Mouse (Mus musculus) heart, embryonic 12.5 days (tissue): ENCODE measurements at regions not wholly inside any gene's neighbourhood (a gene's known extent, or its start where the extent isn't known, plus 50 kb on each side); places are given as distances from the start of the nearest gene placed in this dataset.

Source experiments
- ATAC-seq: fragments of 200-750 bp; cut with Nextera tagmentation; 2 replicates; pipeline ENCODE4 v1.8.0; 2017; ENCODE audit warnings: moderate TSS enrichment, moderate library complexity; ENCODE audit not compliant: insufficient number of reproducible peaks, low FRiP score
- H3K27ac ChIP-seq: fragments of 300-500 bp; sonication (generic); 2 replicates; pipeline ENCODE4 v1.5.1; 2016; ENCODE audit warnings: mild to moderate bottlenecking, moderate library complexity; ENCODE audit not compliant: poor library complexity, severe bottlenecking
- H3K27me3 ChIP-seq: fragments of 300-500 bp; sonication (generic); replicated peaks from 2 replicates; pipeline ENCODE4 v1.6.1; 2016; ENCODE audit warnings: mild to moderate bottlenecking, moderate library complexity
- H3K36me3 ChIP-seq: fragments of 300-500 bp; sonication (generic); 2 replicates; pipeline ENCODE4 v1.6.1; 2016; ENCODE audit warnings: mild to moderate bottlenecking, moderate library complexity
- H3K4me1 ChIP-seq: fragments of 300-500 bp; sonication (generic); replicated peaks from 2 replicates; pipeline ENCODE4 v1.6.1; 2016; ENCODE audit warnings: mild to moderate bottlenecking
- H3K4me2 ChIP-seq: fragments of 300-500 bp; sonication (generic); 2 replicates; pipeline ENCODE4 v1.6.1; 2016; ENCODE audit warnings: mild to moderate bottlenecking, moderate library complexity
- H3K4me3 ChIP-seq: fragments of 300-500 bp; sonication (generic); 2 replicates; pipeline ENCODE4 v1.5.1; 2016; ENCODE audit warnings: mild to moderate bottlenecking
- H3K9ac ChIP-seq: fragments of 300-500 bp; sonication (generic); 2 replicates; pipeline ENCODE4 v1.6.1; 2016; ENCODE audit warnings: mild to moderate bottlenecking, moderate library complexity
- H3K9me3 ChIP-seq: fragments of 300-500 bp; sonication (generic); replicated peaks from 2 replicates; pipeline ENCODE4 v1.6.1; 2016; ENCODE audit warnings: mild to moderate bottlenecking, moderate library complexity
- WGBS: fragments of 180-500 bp; shearing (Covaris S2); methylation state at CpG from one replicate; pipeline ENCODE4 v1.1.7; 2016; 5-methylcytosine and 5-hydroxymethylcytosine counted together

DNA sequence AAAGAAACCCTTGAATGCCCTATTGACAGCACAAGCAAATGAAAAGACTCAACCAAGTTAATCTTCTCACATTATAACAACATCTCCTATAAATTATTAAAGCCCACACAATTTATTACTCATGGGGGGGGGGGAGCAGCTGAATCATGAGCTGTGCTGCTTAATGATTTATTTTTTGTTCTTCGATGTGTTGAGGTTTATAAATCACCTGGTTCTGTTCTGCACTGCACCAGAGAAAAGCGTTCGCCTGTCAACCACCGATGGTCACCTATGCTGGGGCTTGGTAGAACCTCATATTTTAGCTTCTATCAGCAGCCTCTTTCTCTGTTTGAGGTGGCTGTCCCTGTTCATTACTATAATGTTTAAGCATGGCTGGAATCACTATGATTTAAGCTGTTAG, 174.4 kb upstream of the Adgrl2 start:
- 87% methylated on average over 4 of the region's 4 CpGs for WGBS

GRCm38 (mm10) chr3:149163591-149163990, 173.2 kb upstream of the Adgrl2 start:
- H3K4me3 ChIP-seq = no peak overlapping the region
- no peaks in the 10 kb centered on the region for H3K27me3 ChIP-seq
- no peak for ATAC-seq
- H3K36me3 ChIP-seq = no peaks in the 10 kb centered on the region
- H3K4me1 ChIP-seq = peaks cover 9% of the 10 kb centered on the region
- WGBS = 49% methylated on average over 6 of the region's 6 CpGs
- no peaks in the 10 kb centered on the region for H3K9me3 ChIP-seq
- no peak overlapping the region for H3K9ac ChIP-seq
- H3K27ac ChIP-seq = no peak overlapping the region
- no peak overlapping the region for H3K4me2 ChIP-seq

More for the DNA sequence above, 174.4 kb upstream of the Adgrl2 start:
- Histone ChIP-seq H3K4me1 (peaks cover 9% of the 10 kb centered on the region), H3K27me3 (no peaks in the 10 kb centered on the region), H3K9me3 (no peaks in the 10 kb centered on the region), H3K9ac (no peak overlapping the region), H3K27ac (no peak overlapping the region), H3K4me3 (no peak overlapping the region), H3K36me3 (no peaks in the 10 kb centered on the region), H3K4me2 (no peak overlapping the region)
- ATAC-seq = no peak

DNA sequence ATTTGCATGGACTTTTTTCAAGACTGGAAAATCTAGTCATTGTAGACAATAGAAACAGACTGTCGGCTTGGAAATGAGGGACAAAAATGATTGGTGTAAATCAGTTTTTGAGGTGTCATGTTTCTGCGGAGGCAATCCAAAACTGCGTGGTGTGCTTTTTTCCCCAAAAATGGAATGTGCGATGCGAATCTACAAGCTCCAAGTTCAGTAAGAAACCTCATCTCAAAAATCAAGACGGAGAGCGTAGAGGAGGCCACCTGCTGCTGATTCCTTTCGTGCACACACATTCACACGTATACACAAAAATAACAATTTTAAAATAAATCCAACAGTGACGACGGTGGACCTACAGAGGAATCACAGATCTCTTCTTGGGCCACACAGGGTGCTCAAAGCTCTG, 170.5 kb upstream of the Adgrl2 start:
- no peaks in the 10 kb centered on the region for H3K36me3 ChIP-seq
- H3K4me2 ChIP-seq = no peak overlapping the region
- WGBS = 90% methylated on average over 11 of the region's 11 CpGs
- H3K4me3 ChIP-seq = no peak overlapping the region
- H3K27me3 ChIP-seq = no peaks in the 10 kb centered on the region
- H3K9ac ChIP-seq = no peak overlapping the region
- no peak overlapping the region for H3K27ac ChIP-seq
- H3K4me1 ChIP-seq = peaks cover 9% of the 10 kb centered on the region
- no peaks in the 10 kb centered on the region for H3K9me3 ChIP-seq
- ATAC-seq = no peak

DNA sequence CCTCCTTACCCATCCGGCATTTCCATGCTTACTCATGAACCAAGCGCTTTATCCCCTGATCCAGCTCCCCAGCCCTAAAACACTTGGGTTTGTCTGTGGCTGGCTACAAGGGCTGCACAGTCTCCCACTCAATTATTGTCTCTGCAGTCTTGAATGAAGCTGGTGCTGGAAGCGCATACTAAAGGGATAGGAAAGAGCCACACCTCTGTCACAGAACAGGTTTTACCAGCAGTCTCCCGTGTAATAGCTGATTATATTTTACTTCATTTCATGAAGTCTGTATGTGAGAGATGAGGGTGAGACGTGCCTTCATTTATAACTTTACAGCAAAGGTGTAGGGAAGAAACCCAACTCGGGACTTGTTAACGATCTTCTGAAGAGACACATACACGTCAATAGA, 167.0 kb upstream of the Adgrl2 start:
- Histone ChIP-seq H3K27ac (no peak overlapping the region), H3K4me2 (no peak overlapping the region), H3K36me3 (no peaks in the 10 kb centered on the region), H3K9me3 (no peaks in the 10 kb centered on the region), H3K4me1 (peaks cover 3% of the 10 kb centered on the region; the same call in 1 of the 2 replicates), H3K27me3 (no peaks in the 10 kb centered on the region), H3K4me3 (no peak overlapping the region), H3K9ac (no peak overlapping the region)
- ATAC-seq = no peak
- WGBS = 86% methylated on average over 8 of the region's 8 CpGs

DNA sequence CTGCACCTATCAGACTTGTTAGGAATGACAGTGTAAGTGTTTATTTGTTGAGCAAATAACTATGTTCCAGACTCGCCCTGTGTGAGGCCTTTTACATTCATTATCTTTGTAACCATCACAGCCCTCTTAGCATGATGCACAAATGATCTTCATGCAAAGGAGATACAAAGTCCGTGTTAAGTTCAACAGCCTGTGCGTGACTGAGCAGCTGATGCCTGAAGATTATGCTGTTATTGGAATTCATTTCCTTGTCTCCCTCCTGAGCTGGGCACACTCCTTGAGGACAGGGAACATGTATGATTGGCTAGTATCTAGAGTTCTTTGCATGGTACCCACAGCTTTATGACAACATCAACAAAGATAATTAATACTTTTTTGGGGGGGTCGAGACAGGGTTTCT, 162.0 kb upstream of the Adgrl2 start:
- H3K9ac ChIP-seq = no peak overlapping the region
- H3K4me1 ChIP-seq = peaks cover 14% of the 10 kb centered on the region
- no peaks in the 10 kb centered on the region for H3K27me3 ChIP-seq
- no peaks in the 10 kb centered on the region for H3K36me3 ChIP-seq
- H3K9me3 ChIP-seq = no peaks in the 10 kb centered on the region
- no peak overlapping the region for H3K4me2 ChIP-seq
- H3K27ac ChIP-seq = no peak overlapping the region
- no peak overlapping the region for H3K4me3 ChIP-seq
- ATAC-seq = no peak
- WGBS = 59% methylated on average over 4 of the region's 4 CpGs

DNA sequence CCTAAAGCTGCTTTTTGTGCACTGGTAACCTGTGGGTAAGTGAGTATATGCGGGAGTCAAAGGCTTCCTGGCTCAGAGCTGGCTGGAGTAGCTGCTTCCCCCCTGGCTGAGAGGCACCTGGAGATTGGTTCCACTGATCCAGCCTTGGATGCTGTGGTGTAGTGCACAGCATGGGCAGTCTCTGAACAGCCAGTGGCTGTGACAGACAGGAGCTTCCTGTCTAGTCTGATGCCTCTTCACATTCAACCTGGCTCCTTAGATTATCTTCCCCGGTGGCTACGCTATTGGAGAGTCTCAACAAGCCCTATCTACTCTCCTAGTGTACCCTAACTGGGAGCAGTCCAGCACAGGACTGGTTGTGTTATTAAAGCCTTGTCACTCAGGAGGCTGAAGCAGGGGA, 160.4 kb upstream of the Adgrl2 start:
- Histone ChIP-seq H3K4me3 (no peak overlapping the region), H3K9me3 (no peaks in the 10 kb centered on the region), H3K4me1 (peaks cover 14% of the 10 kb centered on the region), H3K4me2 (no peak overlapping the region), H3K27me3 (no peaks in the 10 kb centered on the region), H3K9ac (no peak overlapping the region), H3K36me3 (no peaks in the 10 kb centered on the region), H3K27ac (no peak overlapping the region)
- no peak for ATAC-seq
- 31% methylated on average over 3 of the region's 3 CpGs for WGBS

DNA sequence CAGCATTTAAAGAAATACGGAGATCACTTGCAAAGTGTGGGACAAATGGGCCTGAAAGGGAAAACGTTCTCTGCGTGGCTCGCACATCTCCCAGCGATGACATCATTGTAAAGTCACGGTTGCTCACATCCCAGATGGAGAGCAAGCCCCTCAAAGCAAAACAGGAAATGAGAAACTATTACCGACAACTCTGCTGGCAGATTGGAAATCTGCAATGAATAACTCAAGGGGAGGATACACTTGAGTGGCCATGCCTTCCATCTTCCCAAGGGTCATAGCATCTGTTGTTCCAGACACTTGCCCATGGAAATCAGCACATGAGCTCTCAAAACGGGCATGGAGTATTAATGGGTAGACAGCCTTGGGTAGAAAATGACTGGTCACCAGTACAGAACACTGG, 158.3 kb upstream of the Adgrl2 start:
- no peak overlapping the region for H3K4me2 ChIP-seq
- no peak overlapping the region for H3K9ac ChIP-seq
- peaks cover 11% of the 10 kb centered on the region for H3K4me1 ChIP-seq
- no peaks in the 10 kb centered on the region for H3K9me3 ChIP-seq
- no peak overlapping the region for H3K27ac ChIP-seq
- no peaks in the 10 kb centered on the region for H3K27me3 ChIP-seq
- no peak overlapping the region for H3K4me3 ChIP-seq
- 65% methylated on average over 8 of the region's 8 CpGs for WGBS
- no peaks in the 10 kb centered on the region for H3K36me3 ChIP-seq
- no peak for ATAC-seq

DNA sequence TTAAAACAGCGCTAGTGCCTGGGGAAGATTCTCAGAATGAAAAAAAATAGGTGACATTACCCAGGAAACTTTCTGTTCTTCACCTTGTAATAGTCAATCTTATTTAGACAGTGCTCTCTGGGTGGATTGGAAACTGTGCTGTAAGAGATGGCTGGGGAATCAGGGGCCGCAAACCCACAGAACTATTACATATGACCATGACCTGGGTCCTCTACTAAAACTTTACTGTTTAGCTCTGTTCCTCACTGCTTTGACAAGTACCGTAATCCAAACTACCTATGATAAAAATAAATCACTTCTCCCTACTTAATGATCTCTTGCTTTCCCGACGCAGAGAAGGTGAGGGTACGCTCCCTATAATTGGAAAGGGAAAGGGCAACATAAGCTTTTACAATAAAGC, 157.6 kb upstream of the Adgrl2 start:
- WGBS = 90% methylated on average over 6 of the region's 6 CpGs
- no peak overlapping the region for H3K27ac ChIP-seq
- ATAC-seq = no peak
- no peaks in the 10 kb centered on the region for H3K36me3 ChIP-seq
- H3K4me1 ChIP-seq = peaks cover 11% of the 10 kb centered on the region
- H3K4me2 ChIP-seq = no peak overlapping the region
- no peaks in the 10 kb centered on the region for H3K27me3 ChIP-seq
- no peak overlapping the region for H3K4me3 ChIP-seq
- H3K9me3 ChIP-seq = no peaks in the 10 kb centered on the region
- no peak overlapping the region for H3K9ac ChIP-seq

- ATAC-seq = no peak
- no peak overlapping the region for H3K27ac ChIP-seq
- 67% methylated on average over 9 of the region's 9 CpGs for WGBS
- H3K36me3 ChIP-seq = no peaks in the 10 kb centered on the region
- H3K4me3 ChIP-seq = no peak overlapping the region
- peaks cover 7% of the 10 kb centered on the region for H3K4me1 ChIP-seq
- H3K4me2 ChIP-seq = no peak overlapping the region
- H3K9ac ChIP-seq = no peak overlapping the region
- H3K27me3 ChIP-seq = no peaks in the 10 kb centered on the region
- H3K9me3 ChIP-seq = peaks cover 3% of the 10 kb centered on the region; the same call in 1 of the 2 replicates
Observed at GRCm38 (mm10) chr3:149146673-149147072, 156.3 kb upstream of the Adgrl2 start.

DNA sequence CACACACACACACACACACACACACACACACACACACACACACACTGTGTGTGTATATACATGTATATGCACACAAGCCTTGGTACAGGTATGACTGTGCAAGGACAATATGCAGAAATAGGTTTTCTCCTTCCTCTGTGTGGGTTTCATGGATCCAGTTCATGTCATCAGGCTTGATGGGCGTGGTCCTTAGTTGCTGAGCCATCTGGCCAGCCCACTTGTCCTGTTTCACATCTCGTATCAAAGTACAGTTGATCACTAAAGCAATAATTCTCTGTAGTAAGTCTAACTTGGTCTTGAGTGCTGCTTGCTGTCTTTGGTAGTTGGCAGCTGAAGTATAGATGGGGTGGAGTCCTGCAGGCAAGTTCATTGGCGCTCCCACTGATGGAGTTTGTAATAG, 150.1 kb upstream of the Adgrl2 start:
- no peaks in the 10 kb centered on the region for H3K27me3 ChIP-seq
- H3K4me3 ChIP-seq = no peak overlapping the region
- H3K4me2 ChIP-seq = no peak overlapping the region
- H3K36me3 ChIP-seq = no peaks in the 10 kb centered on the region
- H3K27ac ChIP-seq = no peak overlapping the region
- no peak for ATAC-seq
- H3K9me3 ChIP-seq = peaks cover 3% of the 10 kb centered on the region; the same call in 1 of the 2 replicates
- H3K9ac ChIP-seq = no peak overlapping the region
- 90% methylated on average over 3 of the region's 3 CpGs for WGBS
- peaks cover 7% of the 10 kb centered on the region for H3K4me1 ChIP-seq

- no peak for ATAC-seq
- H3K4me2 ChIP-seq = no peak overlapping the region
- no peaks in the 10 kb centered on the region for H3K4me1 ChIP-seq
- no peak overlapping the region for H3K27ac ChIP-seq
- no peak overlapping the region for H3K4me3 ChIP-seq
- no peaks in the 10 kb centered on the region for H3K9me3 ChIP-seq
- 82% methylated on average over 9 of the region's 9 CpGs for WGBS
- no peaks in the 10 kb centered on the region for H3K36me3 ChIP-seq
- no peak overlapping the region for H3K9ac ChIP-seq
- no peaks in the 10 kb centered on the region for H3K27me3 ChIP-seq
Observed at GRCm38 (mm10) chr3:149134028-149134938, 143.9 kb upstream of the Adgrl2 start.

DNA sequence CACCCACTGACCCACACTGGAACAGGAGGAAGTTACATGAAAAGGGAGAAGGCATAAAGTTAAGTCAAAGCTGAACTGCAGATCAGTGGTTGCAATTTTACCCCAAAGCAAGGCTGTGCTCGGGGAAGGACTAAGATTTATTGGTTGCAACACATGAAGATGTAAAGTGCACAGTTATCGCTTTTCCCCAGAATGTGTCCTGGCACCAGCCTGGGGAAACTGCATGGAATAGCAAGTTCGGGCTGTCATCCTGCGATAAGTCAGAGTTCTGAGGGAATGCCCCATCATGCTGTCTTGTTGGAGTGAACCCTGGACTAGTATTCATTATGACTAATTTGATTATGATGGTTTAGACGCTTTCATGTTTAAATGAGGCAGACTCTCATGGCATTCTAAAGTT, 128.5 kb upstream of the Adgrl2 start:
- Histone ChIP-seq H3K9ac (no peak overlapping the region), H3K27me3 (no peaks in the 10 kb centered on the region), H3K27ac (no peak overlapping the region), H3K4me1 (peaks cover 20% of the 10 kb centered on the region), H3K4me3 (no peak overlapping the region), H3K9me3 (no peaks in the 10 kb centered on the region), H3K36me3 (no peaks in the 10 kb centered on the region), H3K4me2 (no peak overlapping the region)
- WGBS = 87% methylated on average over 5 of the region's 5 CpGs
- ATAC-seq = no peak
